Mouse (Mus musculus) embryonic facial prominence, embryonic 15.5 days (tissue): ENCODE results near the gene Olfr317. TPM values are rescaled to one million over a fixed set of nuclear protein-coding genes. Genes with fewer than 3 reads are reported as not detected.
"Not testable (repeated sequence)": the region's sequence is repeated elsewhere in the genome, so short reads cannot be mapped to it uniquely, and the experiment has no call there.

Experiments
- ATAC-seq: fragments of 200-750 bp; cut with Nextera tagmentation; 2 replicates; pipeline ENCODE4 v1.8.0; 2017; ENCODE audit warnings: low read depth, moderate TSS enrichment; ENCODE audit not compliant: insufficient number of reproducible peaks, low FRiP score, low TSS enrichment
- H3K27ac ChIP-seq: fragments of 300-500 bp; sonication (generic); replicated peaks from 2 replicates; pipeline ENCODE4 v1.5.1; 2015; ENCODE audit warnings: mild to moderate bottlenecking, inconsistent platforms
- H3K27me3 ChIP-seq: fragments of 300-500 bp; sonication (generic); 2 replicates; pipeline ENCODE4 v1.6.1; 2015; ENCODE audit warnings: inconsistent platforms
- H3K36me3 ChIP-seq: fragments of 300-500 bp; sonication (generic); 2 replicates; pipeline ENCODE4 v1.6.1; 2015; ENCODE audit warnings: mild to moderate bottlenecking, inconsistent platforms
- H3K4me1 ChIP-seq: fragments of 300-500 bp; sonication (generic); 2 replicates; pipeline ENCODE4 v1.6.1; 2015; ENCODE audit warnings: inconsistent platforms
- H3K4me2 ChIP-seq: fragments of 300-500 bp; sonication (generic); replicated peaks from 2 replicates; pipeline ENCODE4 v1.6.1; 2015; ENCODE audit warnings: mild to moderate bottlenecking, inconsistent platforms
- H3K4me3 ChIP-seq: fragments of 300-500 bp; sonication (generic); replicated peaks from 2 replicates; pipeline ENCODE4 v1.5.1; 2015; ENCODE audit warnings: mild to moderate bottlenecking, inconsistent platforms
- H3K9ac ChIP-seq: fragments of 300-500 bp; sonication (generic); 2 replicates; pipeline ENCODE4 v1.6.1; 2015; ENCODE audit warnings: inconsistent platforms
- H3K9me3 ChIP-seq: fragments of 300-500 bp; sonication (generic); replicated peaks from 2 replicates; pipeline ENCODE4 v1.6.1; 2016; ENCODE audit warnings: inconsistent platforms
- WGBS: fragments of 180-500 bp; shearing (Covaris S2); methylation state at CpG from one replicate; pipeline ENCODE4 v1.1.7; 2015; 5-methylcytosine and 5-hydroxymethylcytosine counted together
- polyA plus RNA-seq: library from polyadenylated mRNA; unstranded; fragments of >200 nt; fragmentation: Nextera tagmentation; extraction: Ambion mirVana; gene quantifications from 2 replicates; pipeline ENCODE4 v1.2.1, GENCODE M21; 2015

Gene Olfr317
- 0.11 TPM in 1 of 2 replicates, not detected in the other for polyA plus RNA-seq

GRCm38 (mm10) chr11:58738792-58739262 lies at the start of gene Olfr317:
Gene Olfr317 (minus strand): TSS chr11:58739212.
- no peak for ATAC-seq
- Histone ChIP-seq H3K9me3 (no peaks in the 10 kb centered on the region), H3K27me3 (no peaks in the 10 kb centered on the region), H3K4me3 (no peak within 1 kb of the TSS), H3K27ac (no peak within 1 kb of the TSS), H3K4me1 (no peaks in the 10 kb centered on the region), H3K4me2 (no peak within 1 kb of the TSS), H3K9ac (no peak within 1 kb of the TSS), H3K36me3 (no peaks in the 10 kb centered on the region)
- WGBS, result 67% methylated on average over 4 of the region's 4 CpGs

- WGBS, result 75% methylated on average over 8 of the region's 8 CpGs
- Histone ChIP-seq H3K9me3 (no peaks in the 10 kb centered on the region), H3K9ac (no peak overlapping the region), H3K27ac (no peak overlapping the region), H3K4me3 (no peak overlapping the region), H3K36me3 (no peaks in the 10 kb centered on the region), H3K27me3 (no peaks in the 10 kb centered on the region), H3K4me1 (no peaks in the 10 kb centered on the region), H3K4me2 (no peak overlapping the region)
- ATAC-seq, result no peak
Measured at GRCm38 (mm10) chr11:58788346-58788745, 49.3 kb upstream of the Olfr317 start.

- H3K4me3 ChIP-seq, result no peak overlapping the region
- H3K36me3 ChIP-seq, result no peaks in the 10 kb centered on the region
- H3K27me3 ChIP-seq, result no peaks in the 10 kb centered on the region
- WGBS, result 81% methylated on average over 10 of the region's 10 CpGs
- H3K27ac ChIP-seq, result no peak overlapping the region
- H3K4me2 ChIP-seq, result no peak overlapping the region
- no peaks in the 10 kb centered on the region for H3K9me3 ChIP-seq
- no peaks in the 10 kb centered on the region for H3K4me1 ChIP-seq
- no peak overlapping the region for H3K9ac ChIP-seq
- ATAC-seq, result no peak
Measured at GRCm38 (mm10) chr11:58787651-58788050, 48.6 kb upstream of the Olfr317 start.

DNA sequence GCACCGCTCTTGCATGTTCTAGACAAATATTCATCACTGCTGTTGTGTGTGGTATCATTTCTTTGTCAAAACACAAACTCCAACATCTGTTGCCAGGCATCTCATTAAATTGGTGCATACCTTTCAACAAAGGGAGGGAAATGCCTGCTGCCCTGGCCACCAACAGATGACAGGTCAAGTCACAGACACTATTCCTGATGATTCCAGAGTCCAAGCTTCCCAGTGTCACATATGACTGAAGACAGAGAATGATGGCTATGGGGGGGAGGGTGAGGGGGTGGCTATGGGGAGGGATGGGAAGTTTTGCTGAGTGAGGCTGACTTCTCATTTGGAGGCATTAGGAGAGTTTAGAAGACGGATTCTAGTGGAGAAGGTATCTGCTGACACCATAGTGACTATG lies 45.2 kb upstream of the Olfr317 start:
- no peak for ATAC-seq
- Histone ChIP-seq H3K4me1 (no peaks in the 10 kb centered on the region), H3K9ac (no peak overlapping the region), H3K27me3 (no peaks in the 10 kb centered on the region), H3K4me3 (no peak overlapping the region), H3K27ac (no peak overlapping the region), H3K36me3 (no peaks in the 10 kb centered on the region), H3K9me3 (no peaks in the 10 kb centered on the region), H3K4me2 (no peak overlapping the region)
- WGBS, result 83% methylated on average over 2 of the region's 2 CpGs

DNA sequence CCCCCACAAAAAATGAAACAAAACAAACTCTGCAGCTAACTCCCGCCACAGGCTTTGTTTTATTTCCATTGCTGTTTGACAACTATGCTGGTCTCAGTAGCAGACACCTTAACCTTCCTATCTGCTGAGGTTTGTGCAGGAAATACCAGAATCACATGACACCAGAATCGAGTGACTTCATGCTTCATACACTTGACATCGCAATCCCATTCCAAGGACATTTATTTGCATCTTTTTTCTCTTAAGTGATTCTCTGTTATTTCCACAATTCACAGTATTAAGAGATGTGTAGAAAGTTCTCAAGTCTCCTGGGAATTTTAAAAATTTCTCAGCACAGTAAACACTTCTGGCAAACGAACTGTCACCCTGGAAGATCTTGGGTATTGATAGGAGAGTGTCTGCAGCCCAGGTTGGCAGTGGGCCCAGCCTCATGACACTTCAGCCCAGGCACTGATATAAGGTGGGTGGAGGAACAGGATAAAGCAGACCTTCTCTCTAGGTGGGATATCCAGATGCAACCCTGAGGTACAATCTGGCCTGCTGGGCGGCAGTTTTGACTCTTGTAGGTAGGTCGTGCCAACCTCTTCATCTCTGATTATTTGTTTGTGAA lies 43.6 kb upstream of the Olfr317 start, which contains the start of gene Olfr314:
TSS of gene Olfr314 (plus strand) at position 473 of the 610 bp plus-strand sequence.
- Histone ChIP-seq H3K9me3 (no peaks in the 10 kb centered on the region), H3K9ac (no peak within 1 kb of the TSS), H3K27ac (no peak within 1 kb of the TSS), H3K36me3 (no peaks in the 10 kb centered on the region), H3K27me3 (no peaks in the 10 kb centered on the region), H3K4me2 (no peak within 1 kb of the TSS), H3K4me1 (no peaks in the 10 kb centered on the region), H3K4me3 (no peak within 1 kb of the TSS)
- no peak for ATAC-seq
- WGBS, result 69% methylated on average over 6 of the region's 6 CpGs

- Histone ChIP-seq H3K4me3 (no peak within 1 kb of the TSS), H3K9me3 (no peaks in the 10 kb centered on the region), H3K4me2 (no peak within 1 kb of the TSS), H3K27ac (no peak within 1 kb of the TSS), H3K9ac (no peak within 1 kb of the TSS), H3K27me3 (no peaks in the 10 kb centered on the region), H3K4me1 (no peaks in the 10 kb centered on the region), H3K36me3 (no peaks in the 10 kb centered on the region)
- ATAC-seq, result no peak
Measured at GRCm38 (mm10) chr11:58772888-58773287, 33.9 kb upstream of the Olfr317 start, which contains the start of gene Olfr315. Gene Olfr315 (plus strand): TSS chr11:58773188.

DNA sequence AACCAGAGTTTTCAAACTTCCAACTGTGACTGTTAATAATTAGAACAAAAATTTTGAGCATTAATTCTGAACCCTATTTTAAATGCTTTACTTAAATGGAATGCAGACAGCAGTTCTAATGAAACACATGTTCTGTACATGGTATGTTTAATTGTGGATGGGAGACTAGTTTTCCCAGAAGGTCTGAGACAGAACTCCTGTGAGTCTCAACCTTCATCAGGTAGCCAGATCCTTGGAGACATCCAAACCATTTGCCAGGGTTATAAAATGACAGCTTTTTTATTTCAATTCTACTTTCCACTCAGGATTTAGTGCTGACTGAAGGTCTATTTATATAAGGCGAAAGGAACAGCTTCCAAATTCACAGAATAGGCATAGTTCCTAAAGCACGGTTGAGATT lies 13.4 kb upstream of the Olfr317 start, which contains the start of gene Olfr316:
TSS of gene Olfr316 (plus strand) at position 301 of the 400 bp plus-strand sequence.
- H3K9me3 ChIP-seq, result no peaks in the 10 kb centered on the region
- no peaks in the 10 kb centered on the region for H3K27me3 ChIP-seq
- H3K4me1 ChIP-seq, result no peaks in the 10 kb centered on the region
- H3K36me3 ChIP-seq, result no peaks in the 10 kb centered on the region
- H3K9ac ChIP-seq, result no peak within 1 kb of the TSS
- H3K4me3 ChIP-seq, result no peak within 1 kb of the TSS
- H3K4me2 ChIP-seq, result no peak within 1 kb of the TSS
- H3K27ac ChIP-seq, result no peak within 1 kb of the TSS
- ATAC-seq, result no peak
- 78% methylated on average over 2 of the region's 2 CpGs for WGBS

DNA sequence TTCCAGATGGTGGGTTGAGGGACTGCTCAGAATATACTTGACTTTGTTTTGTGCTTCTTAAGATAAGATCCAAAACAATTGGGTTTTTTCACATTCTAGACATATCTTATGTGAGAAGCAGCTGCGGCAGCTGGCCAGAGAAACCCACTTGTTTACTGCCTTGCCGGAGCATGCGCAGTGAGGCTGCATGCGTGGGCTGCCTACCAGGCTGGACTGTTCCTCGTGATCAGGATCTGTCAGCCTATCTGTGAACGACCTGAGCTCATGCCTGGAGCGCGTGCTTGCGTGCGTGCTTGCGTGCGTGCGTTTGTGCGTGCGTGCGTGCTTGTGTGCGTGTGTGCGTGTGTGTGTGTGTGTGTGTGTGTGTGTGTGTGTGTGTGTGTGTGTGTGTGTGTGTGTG lies 12.1 kb upstream of the Olfr317 start:
- WGBS, result 90% methylated on average over 18 of the region's 18 CpGs
- ATAC-seq, H3K27me3 ChIP-seq, H3K4me3 ChIP-seq, H3K4me1 ChIP-seq, H3K27ac ChIP-seq, H3K9ac ChIP-seq, H3K9me3 ChIP-seq, H3K4me2 ChIP-seq, H3K36me3 ChIP-seq: not testable (repeated sequence)

DNA sequence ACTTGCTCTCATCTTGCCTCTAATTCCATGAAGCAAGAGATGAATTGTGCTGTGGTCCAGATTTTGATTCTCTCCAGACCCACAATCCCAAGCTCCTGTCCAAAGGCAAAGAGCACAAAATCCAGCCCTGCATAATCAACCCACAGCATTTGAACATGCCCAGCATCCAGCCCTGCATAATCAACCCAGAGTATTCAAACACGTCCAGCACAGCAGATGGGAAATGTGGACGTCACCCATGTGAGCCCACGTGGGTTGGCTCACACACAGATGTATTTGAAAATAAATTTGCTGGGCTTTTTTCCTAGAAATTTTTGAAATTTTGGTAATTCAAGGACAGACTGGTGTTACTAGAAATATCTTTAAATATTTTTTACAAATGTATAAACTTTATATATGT lies 5.6 kb downstream of the Olfr317 start:
- no peak overlapping the region for H3K9ac ChIP-seq
- H3K27me3 ChIP-seq, result no peaks in the 10 kb centered on the region
- no peaks in the 10 kb centered on the region for H3K9me3 ChIP-seq
- no peak for ATAC-seq
- H3K4me2 ChIP-seq, result no peak overlapping the region
- no peak overlapping the region for H3K27ac ChIP-seq
- WGBS, result 44% methylated on average over 3 of the region's 3 CpGs
- H3K4me3 ChIP-seq, result no peak overlapping the region
- no peaks in the 10 kb centered on the region for H3K36me3 ChIP-seq
- H3K4me1 ChIP-seq, result no peaks in the 10 kb centered on the region

DNA sequence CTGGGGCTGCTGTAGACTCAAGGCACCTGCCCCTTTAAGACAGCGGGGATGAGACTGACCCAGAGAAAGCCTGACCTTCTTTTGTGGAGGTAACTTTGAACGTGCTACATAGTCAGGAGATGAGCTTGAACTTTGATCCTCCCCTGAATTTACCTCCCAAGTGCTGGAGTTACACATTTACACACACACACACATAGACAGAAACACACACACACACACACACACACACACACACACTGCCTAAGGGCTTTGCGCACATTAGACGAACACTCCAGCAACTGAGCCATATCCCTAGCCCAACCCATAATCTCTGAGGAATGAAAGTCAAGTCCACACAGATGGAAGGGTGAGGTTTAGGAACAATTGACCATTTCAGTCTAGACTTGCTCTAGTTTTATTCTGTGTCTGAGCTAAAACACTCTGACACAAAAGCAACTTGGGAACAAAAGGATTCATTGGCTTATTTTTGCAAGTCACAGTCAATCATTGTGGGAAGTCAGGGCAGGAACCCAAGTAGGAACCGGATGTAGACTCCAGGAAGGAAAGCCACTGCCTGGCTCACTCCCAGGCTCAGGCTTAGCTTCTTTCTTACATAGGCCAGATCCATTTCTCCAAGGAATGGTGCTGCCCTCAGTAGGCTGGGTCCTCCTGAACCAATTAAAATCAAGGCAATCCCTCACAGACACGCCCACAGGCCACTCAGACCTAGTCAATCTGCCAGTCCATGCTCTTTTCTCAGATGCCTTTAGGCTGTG lies 10.9 kb downstream of the Olfr317 start:
- 74% methylated on average over 6 of the region's 6 CpGs for WGBS
- not testable (repeated sequence) for H3K27ac ChIP-seq, H3K9me3 ChIP-seq, H3K9ac ChIP-seq, H3K4me3 ChIP-seq, H3K4me1 ChIP-seq, ATAC-seq, H3K27me3 ChIP-seq, H3K4me2 ChIP-seq, H3K36me3 ChIP-seq

DNA sequence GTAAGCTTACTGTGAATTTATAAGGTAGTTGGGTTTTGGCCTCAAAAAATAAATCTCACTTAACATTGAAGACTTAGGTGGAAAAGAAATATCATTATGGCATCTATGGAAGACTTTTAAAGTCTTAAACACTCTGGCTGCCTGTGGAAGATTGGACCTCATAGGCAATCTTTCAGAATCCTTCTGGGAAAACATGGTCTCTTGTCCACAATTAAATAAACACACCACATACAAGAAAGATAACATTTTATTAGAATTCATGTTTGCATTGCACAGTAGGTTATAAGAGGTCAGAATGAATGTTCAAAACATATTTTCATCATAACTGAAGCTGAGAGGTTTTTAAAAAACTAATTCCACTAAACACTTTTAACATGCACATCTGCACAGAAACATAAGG lies 15.1 kb downstream of the Olfr317 start, which contains the start of gene Olfr318:
TSS of gene Olfr318 (minus strand) at position 101 of the 400 bp plus-strand sequence.
- Histone ChIP-seq H3K36me3 (no peaks in the 10 kb centered on the region), H3K4me3 (no peak within 1 kb of the TSS), H3K27ac (no peak within 1 kb of the TSS), H3K9me3 (no peaks in the 10 kb centered on the region), H3K27me3 (no peaks in the 10 kb centered on the region), H3K9ac (no peak within 1 kb of the TSS), H3K4me2 (no peak within 1 kb of the TSS), H3K4me1 (no peaks in the 10 kb centered on the region)
- ATAC-seq, result no peak
